Mouse (Mus musculus) adrenal gland, adult 8-10 months (tissue): ENCODE measurements at regions not wholly inside any gene's neighbourhood (a gene's known extent, or its start where the extent isn't known, plus 50 kb on each side); places are given as distances from the start of the nearest gene placed in this dataset.

Experiments
- DNase-seq: peaks from one replicate; pipeline ENCODE4 v3.0.0; 2022

GRCm38 (mm10) chr6:35458250-35458649, 81.4 kb downstream of the Mtpn start:
- DNase-seq, result no peak

- no peak for DNase-seq
Observed at GRCm38 (mm10) chr6:35445007-35445406, 94.7 kb downstream of the Mtpn start.

GRCm38 (mm10) chr6:35426301-35426700, 100.4 kb upstream of the Fam180a start:
- DNase-seq, result peak; percentile 4

- DNase-seq, result no peak
Observed at GRCm38 (mm10) chr6:35424521-35424920, 98.6 kb upstream of the Fam180a start.

GRCm38 (mm10) chr6:35420924-35421323, 95.0 kb upstream of the Fam180a start:
- DNase-seq, result no peak

GRCm38 (mm10) chr6:35405044-35405443, 79.1 kb upstream of the Fam180a start:
- DNase-seq, result no peak

GRCm38 (mm10) chr6:35403341-35403910, 77.5 kb upstream of the Fam180a start:
- no peak for DNase-seq

GRCm38 (mm10) chr6:35395726-35396125, 69.8 kb upstream of the Fam180a start:
- no peak for DNase-seq

GRCm38 (mm10) chr6:35388827-35389226, 62.9 kb upstream of the Fam180a start:
- DNase-seq, result no peak

- no peak for DNase-seq
Observed at GRCm38 (mm10) chr6:35381536-35381935, 55.6 kb upstream of the Fam180a start.

- no peak for DNase-seq
Observed at GRCm38 (mm10) chr6:35380721-35381466, 55.0 kb upstream of the Fam180a start.

- peak; percentile 66 for DNase-seq
Observed at GRCm38 (mm10) chr6:35379890-35380289, 53.9 kb upstream of the Fam180a start.

GRCm38 (mm10) chr6:35378851-35379250, 52.9 kb upstream of the Fam180a start:
- DNase-seq, result no peak

- DNase-seq, result no peak
Observed at GRCm38 (mm10) chr6:35377535-35377934, 51.6 kb upstream of the Fam180a start.

- DNase-seq, result no peak
Observed at GRCm38 (mm10) chr6:35376526-35376925, 50.6 kb upstream of the Fam180a start.
